11 mouse cellular contexts compared by ENCODE assay signal in the genomic region with DNA sequence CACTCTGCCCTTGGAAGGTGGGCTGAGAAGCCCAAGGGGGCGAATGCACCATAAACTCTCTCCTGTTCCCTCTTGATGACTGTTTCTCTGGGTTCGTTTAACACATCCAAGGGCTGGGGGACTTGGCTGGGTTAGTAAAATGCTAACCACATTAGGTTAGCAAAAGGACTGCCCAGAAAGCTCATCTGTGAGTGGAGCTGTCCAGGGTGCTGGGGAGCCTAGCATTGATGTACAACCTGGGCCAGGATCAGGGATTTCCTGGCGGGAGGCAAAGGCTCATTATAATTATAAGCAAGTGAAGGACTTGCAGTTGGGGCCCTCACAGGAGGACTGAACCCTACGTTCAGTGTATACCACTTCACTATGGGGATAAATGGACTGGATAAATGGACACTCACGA.
A peak's percentile ranks its signal among the peaks of the same experiment; 100 is the strongest.
DNase-seq lines count a peak whose midpoint lies in the region; ATAC-seq and TF ChIP-seq lines count a peak whose summit lies in the region.
"Had no signal": no experiment of that assay in that cellular context is flagged by ENCODE, and none has a peak within 500 bp of the region (broad histone marks: within the 10 kb centered on the region; RNA-seq: fewer than 3 reads in every experiment).

No protein-coding gene starts in this region.

- no peak for TF ChIP-seq POLR2A in myocyte (IDR thresholded peaks at IDR 0.05; ENCODE audit: insufficient read length, low read depth)

- ATAC-seq in forebrain, embryonic 12.5 days (ENCODE audit: low FRiP score), result no peak
- no peak for ATAC-seq in erythroid progenitor cell, adult 5-6 weeks (replicated peaks; ENCODE audit: low FRiP score, poor library complexity, severe bottlenecking)

- no peak overlapping the region for H3ac ChIP-seq in myocyte (ENCODE audit: control insufficient read depth, insufficient read length)

- WGBS in forebrain, embryonic 10.5 days, result 32% methylated on average over 5 of the region's 5 CpGs
- WGBS in forebrain, embryonic 12.5 days, result 23% methylated on average over 5 of the region's 5 CpGs

- no peak overlapping the region for H3K4me3 ChIP-seq in forebrain, embryonic 10.5 days
- H3K4me3 ChIP-seq in forebrain, embryonic 12.5 days (replicated peaks), result no peak overlapping the region
- no peak overlapping the region for H3K4me3 ChIP-seq in myocyte
- H3K4me3 ChIP-seq: limb, embryonic 13.5 days had no signal

- no peaks in the 10 kb centered on the region for H3K9me3 ChIP-seq in forebrain, embryonic 10.5 days
- no peaks in the 10 kb centered on the region for H3K9me3 ChIP-seq in forebrain, embryonic 12.5 days
- H3K9me3 ChIP-seq: limb, embryonic 13.5 days had no signal

- H3K36me3 ChIP-seq in forebrain, embryonic 10.5 days (replicated peaks), result no peaks in the 10 kb centered on the region
- H3K36me3 ChIP-seq in forebrain, embryonic 12.5 days (replicated peaks), result no peaks in the 10 kb centered on the region
- no peaks in the 10 kb centered on the region for H3K36me3 ChIP-seq in myocyte (ENCODE audit: control insufficient read depth, insufficient read depth)
- H3K36me3 ChIP-seq: limb, embryonic 13.5 days had no signal

- no peak overlapping the region for H3K9ac ChIP-seq in forebrain, embryonic 12.5 days
- H3K9ac ChIP-seq: limb, embryonic 13.5 days had no signal

- no peak overlapping the region for H3K4me2 ChIP-seq in forebrain, embryonic 12.5 days
- no peak overlapping the region for H3K4me2 ChIP-seq in myocyte (ENCODE audit: low read depth)
- H3K4me2 ChIP-seq: limb, embryonic 13.5 days had no signal

- no peaks in the 10 kb centered on the region for H3K79me2 ChIP-seq in myocyte (ENCODE audit: control insufficient read depth, insufficient read depth)

- H3K27ac ChIP-seq in forebrain, embryonic 10.5 days, result no peak overlapping the region
- H3K27ac ChIP-seq in forebrain, embryonic 12.5 days, result no peak overlapping the region
- H3K27ac ChIP-seq: limb, embryonic 13.5 days had no signal

- H3K4me1 ChIP-seq in forebrain, embryonic 10.5 days, result no peaks in the 10 kb centered on the region; the same call in 1 of the 2 replicates
- H3K4me1 ChIP-seq in forebrain, embryonic 12.5 days, result no peaks in the 10 kb centered on the region
- H3K4me1 ChIP-seq: limb, embryonic 13.5 days had no signal

- DNase-seq in forebrain, embryonic 10.5 days (ENCODE audit: extremely low spot score, low spot score), result peak; percentile 50
- peak; percentile 44 for DNase-seq in lung, postnatal 10 days
- no peak for DNase-seq in lung, adult 18-20 months
- peak; percentile 65 for DNase-seq in embryo, embryonic 9.5 days (ENCODE audit: extremely low spot score)
- DNase-seq in gastrocnemius, adult 18-20 months (ENCODE audit: low spot score), result no peak
- DNase-seq: B cell, adult 2 months; heart, adult 11 months had no signal

- H3K27me3 ChIP-seq in forebrain, embryonic 10.5 days (ENCODE audit: poor library complexity, severe bottlenecking), result no peaks in the 10 kb centered on the region
- no peaks in the 10 kb centered on the region for H3K27me3 ChIP-seq in forebrain, embryonic 12.5 days
- H3K27me3 ChIP-seq in myocyte (ENCODE audit: control insufficient read depth, insufficient read depth, insufficient read length), result no peaks in the 10 kb centered on the region

TF ChIP-seq in myocyte, 11 proteins besides CTCF, POLR2A, EP300 and RAD21:
- no peak for TF ChIP-seq MAX (IDR thresholded peaks at IDR 0.05; ENCODE audit: low read depth)
- TF ChIP-seq REST (IDR thresholded peaks at IDR 0.05; ENCODE audit: insufficient read depth, insufficient read length), result peak; percentile 79

Comparison
In these comparisons a context has a peak if more than half of its experiments do, and no peak if none do; other contexts are left out.
1. DNase-seq: peak in forebrain, embryonic 10.5 days (single experiment), lung, postnatal 10 days (single experiment) and embryo, embryonic 9.5 days (single experiment); none in lung, adult 18-20 months (0 of 2) and gastrocnemius, adult 18-20 months (single experiment).